Mouse (Mus musculus): Measurements from ENCODE around the gene 2210408I21Rik. TPM values are rescaled to one million over a fixed set of nuclear protein-coding genes. Genes with fewer than 3 reads are reported as not detected.
A peak's percentile ranks its signal among the peaks of the same experiment; 100 is the strongest.

Gene 2210408I21Rik
- polyA plus RNA-seq, 1 experiment from 2014 or later, result 13.5 TPM

GRCm38 (mm10) chr13:77408530-77408929 is 273.2 kb downstream of the 2210408I21Rik start:
- H3K4me3 ChIP-seq (replicated peaks; ENCODE audit: low read length), result no peak overlapping the region
- WGBS, result 81% methylated on average over 3 of the region's 3 CpGs
- no peak overlapping the region for H3K4me2 ChIP-seq (ENCODE audit: low read length)
- no peaks in the 10 kb centered on the region for H3K27me3 ChIP-seq (replicated peaks; ENCODE audit: control insufficient read depth, insufficient read depth, low read length)
- H3K36me3 ChIP-seq (ENCODE audit: control insufficient read depth, insufficient read depth), result no peaks in the 10 kb centered on the region
- no peaks in the 10 kb centered on the region for H3K4me1 ChIP-seq (replicated peaks; ENCODE audit: control insufficient read depth, insufficient read depth, low read length)
- H3K9ac ChIP-seq (replicated peaks; ENCODE audit: low read depth, low read length), result no peak overlapping the region
- no peaks in the 10 kb centered on the region for H3K9me3 ChIP-seq (ENCODE audit: control insufficient read depth, low read length)
- no peak overlapping the region for H3K27ac ChIP-seq (ENCODE audit: low read length)
- ATAC-seq, result no peak

DNA sequence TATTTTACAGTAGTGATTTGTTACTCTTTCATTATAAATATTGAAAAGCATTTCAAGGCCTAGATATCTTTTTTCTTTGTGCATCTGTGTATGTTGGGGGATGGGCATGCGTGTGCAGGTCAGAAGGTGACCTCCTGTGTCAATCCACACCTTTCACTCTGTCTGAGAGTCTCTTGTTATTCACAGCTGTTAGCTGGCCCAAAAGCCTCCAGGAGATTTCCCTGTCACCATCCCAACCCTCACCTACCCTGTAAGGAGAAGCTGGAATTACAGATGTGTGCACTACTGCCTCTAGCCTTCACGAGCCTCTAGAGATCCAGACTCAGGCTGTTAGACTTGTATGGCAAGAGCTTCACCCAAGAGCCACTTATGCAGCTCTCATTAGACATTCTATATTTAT is 274.5 kb downstream of the 2210408I21Rik start:
- H3K4me1 ChIP-seq (replicated peaks; ENCODE audit: control insufficient read depth, insufficient read depth, low read length), result no peaks in the 10 kb centered on the region
- no peaks in the 10 kb centered on the region for H3K36me3 ChIP-seq (ENCODE audit: control insufficient read depth, insufficient read depth)
- H3K4me3 ChIP-seq (replicated peaks; ENCODE audit: low read length), result no peak overlapping the region
- no peak overlapping the region for H3K27ac ChIP-seq (ENCODE audit: low read length)
- no peak overlapping the region for H3K4me2 ChIP-seq (ENCODE audit: low read length)
- no peak overlapping the region for H3K9ac ChIP-seq (replicated peaks; ENCODE audit: low read depth, low read length)
- H3K9me3 ChIP-seq (ENCODE audit: control insufficient read depth, low read length), result no peaks in the 10 kb centered on the region
- no peak for ATAC-seq
- no peaks in the 10 kb centered on the region for H3K27me3 ChIP-seq (replicated peaks; ENCODE audit: control insufficient read depth, insufficient read depth, low read length)
- WGBS, result 79% methylated on average over 2 of the region's 2 CpGs

- Histone ChIP-seq H3K27me3 (replicated peaks; ENCODE audit: control insufficient read depth, insufficient read depth, low read length) (no peaks in the 10 kb centered on the region), H3K4me3 (replicated peaks; ENCODE audit: low read length) (no peak overlapping the region), H3K9me3 (ENCODE audit: control insufficient read depth, low read length) (no peaks in the 10 kb centered on the region), H3K9ac (replicated peaks; ENCODE audit: low read depth, low read length) (no peak overlapping the region), H3K4me1 (replicated peaks; ENCODE audit: control insufficient read depth, insufficient read depth, low read length) (no peaks in the 10 kb centered on the region), H3K4me2 (ENCODE audit: low read length) (no peak overlapping the region), H3K36me3 (ENCODE audit: control insufficient read depth, insufficient read depth) (no peaks in the 10 kb centered on the region), H3K27ac (ENCODE audit: low read length) (no peak overlapping the region)
- WGBS, result 17% methylated on average over 2 of the region's 2 CpGs
- ATAC-seq, result no peak
These were observed 277.5 kb downstream of the 2210408I21Rik start for GRCm38 (mm10) chr13:77412829-77413228.

- 67% methylated on average over 5 of the region's 5 CpGs for WGBS
- no peak overlapping the region for H3K4me2 ChIP-seq (ENCODE audit: low read length)
- H3K4me1 ChIP-seq (replicated peaks; ENCODE audit: control insufficient read depth, insufficient read depth, low read length), result no peaks in the 10 kb centered on the region
- H3K4me3 ChIP-seq (replicated peaks; ENCODE audit: low read length), result no peak overlapping the region
- no peaks in the 10 kb centered on the region for H3K27me3 ChIP-seq (replicated peaks; ENCODE audit: control insufficient read depth, insufficient read depth, low read length)
- H3K9me3 ChIP-seq (ENCODE audit: control insufficient read depth, low read length), result 0 out of 2 replicates have a peak, but pooled peaks cover 2% of the 10 kb centered on the region
- ATAC-seq, result peak; percentile 52
- H3K27ac ChIP-seq (ENCODE audit: low read length), result no peak overlapping the region
- H3K9ac ChIP-seq (replicated peaks; ENCODE audit: low read depth, low read length), result no peak overlapping the region
- no peaks in the 10 kb centered on the region for H3K36me3 ChIP-seq (ENCODE audit: control insufficient read depth, insufficient read depth)
These were observed 314.7 kb downstream of the 2210408I21Rik start for GRCm38 (mm10) chr13:77450007-77450567.

GRCm38 (mm10) chr13:77470093-77470621 is 334.8 kb downstream of the 2210408I21Rik start:
- Histone ChIP-seq H3K9ac (replicated peaks; ENCODE audit: low read depth, low read length) (no peak overlapping the region), H3K4me3 (replicated peaks; ENCODE audit: low read length) (no peak overlapping the region), H3K27me3 (replicated peaks; ENCODE audit: control insufficient read depth, insufficient read depth, low read length) (no peaks in the 10 kb centered on the region), H3K9me3 (ENCODE audit: control insufficient read depth, low read length) (no peaks in the 10 kb centered on the region), H3K4me1 (replicated peaks; ENCODE audit: control insufficient read depth, insufficient read depth, low read length) (no peaks in the 10 kb centered on the region), H3K4me2 (ENCODE audit: low read length) (no peak overlapping the region), H3K27ac (ENCODE audit: low read length) (no peak overlapping the region), H3K36me3 (ENCODE audit: control insufficient read depth, insufficient read depth) (no peaks in the 10 kb centered on the region)
- peak; percentile 77 for ATAC-seq
- 59% methylated on average over 3 of the region's 3 CpGs for WGBS

- peak; percentile 55 for ATAC-seq
- 59% methylated on average over 4 of the region's 4 CpGs for WGBS
These were observed 341.1 kb downstream of the 2210408I21Rik start for GRCm38 (mm10) chr13:77476420-77476819.

GRCm38 (mm10) chr13:77478425-77479119 is 343.2 kb downstream of the 2210408I21Rik start:
- H3K36me3 ChIP-seq (ENCODE audit: control insufficient read depth, insufficient read depth), result no peaks in the 10 kb centered on the region
- peak; percentile 36; the same call in 1 of the 2 replicates for ATAC-seq
- H3K27me3 ChIP-seq (replicated peaks; ENCODE audit: control insufficient read depth, insufficient read depth, low read length), result no peaks in the 10 kb centered on the region
- H3K4me1 ChIP-seq (replicated peaks; ENCODE audit: control insufficient read depth, insufficient read depth, low read length), result peaks cover 7% of the 10 kb centered on the region; the same call in 1 of the 2 replicates
- H3K4me2 ChIP-seq (ENCODE audit: low read length), result no peak overlapping the region
- H3K4me3 ChIP-seq (replicated peaks; ENCODE audit: low read length), result no peak overlapping the region
- 16% methylated on average over 6 of the region's 6 CpGs for WGBS
- H3K27ac ChIP-seq (ENCODE audit: low read length), result no peak overlapping the region
- no peaks in the 10 kb centered on the region for H3K9me3 ChIP-seq (ENCODE audit: control insufficient read depth, low read length)
- H3K9ac ChIP-seq (replicated peaks; ENCODE audit: low read depth, low read length), result no peak overlapping the region

More at GRCm38 (mm10) chr13:77476420-77476819, 341.1 kb downstream of the 2210408I21Rik start:
- no peaks in the 10 kb centered on the region for H3K36me3 ChIP-seq (ENCODE audit: control insufficient read depth, insufficient read depth)
- H3K9ac ChIP-seq (replicated peaks; ENCODE audit: low read depth, low read length), result no peak overlapping the region
- no peak overlapping the region for H3K4me3 ChIP-seq (replicated peaks; ENCODE audit: low read length)
- no peaks in the 10 kb centered on the region for H3K27me3 ChIP-seq (replicated peaks; ENCODE audit: control insufficient read depth, insufficient read depth, low read length)
- no peak overlapping the region for H3K27ac ChIP-seq (ENCODE audit: low read length)
- no peak overlapping the region for H3K4me2 ChIP-seq (ENCODE audit: low read length)
- no peaks in the 10 kb centered on the region for H3K9me3 ChIP-seq (ENCODE audit: control insufficient read depth, low read length)
- peaks cover 7% of the 10 kb centered on the region; the same call in 1 of the 2 replicates for H3K4me1 ChIP-seq (replicated peaks; ENCODE audit: control insufficient read depth, insufficient read depth, low read length)

- Histone ChIP-seq H3K9ac (replicated peaks; ENCODE audit: low read depth, low read length) (no peak overlapping the region), H3K4me2 (ENCODE audit: low read length) (no peak overlapping the region), H3K27ac (ENCODE audit: low read length) (no peak overlapping the region), H3K4me3 (replicated peaks; ENCODE audit: low read length) (no peak overlapping the region), H3K4me1 (replicated peaks; ENCODE audit: control insufficient read depth, insufficient read depth, low read length) (peaks cover 9% of the 10 kb centered on the region), H3K9me3 (ENCODE audit: control insufficient read depth, low read length) (no peaks in the 10 kb centered on the region), H3K27me3 (replicated peaks; ENCODE audit: control insufficient read depth, insufficient read depth, low read length) (no peaks in the 10 kb centered on the region), H3K36me3 (ENCODE audit: control insufficient read depth, insufficient read depth) (no peaks in the 10 kb centered on the region)
- ATAC-seq, result peak; percentile 88
- 18% methylated on average over 3 of the region's 3 CpGs for WGBS
These were observed 354.8 kb downstream of the 2210408I21Rik start for GRCm38 (mm10) chr13:77489938-77490651.

- Histone ChIP-seq H3K4me1 (replicated peaks; ENCODE audit: control insufficient read depth, insufficient read depth, low read length) (no peaks in the 10 kb centered on the region), H3K4me3 (replicated peaks; ENCODE audit: low read length) (no peak overlapping the region), H3K9me3 (ENCODE audit: control insufficient read depth, low read length) (no peaks in the 10 kb centered on the region), H3K27me3 (replicated peaks; ENCODE audit: control insufficient read depth, insufficient read depth, low read length) (no peaks in the 10 kb centered on the region), H3K27ac (ENCODE audit: low read length) (no peak overlapping the region), H3K36me3 (ENCODE audit: control insufficient read depth, insufficient read depth) (no peaks in the 10 kb centered on the region), H3K4me2 (ENCODE audit: low read length) (no peak overlapping the region), H3K9ac (replicated peaks; ENCODE audit: low read depth, low read length) (no peak overlapping the region)
- WGBS, result 89% methylated on average over 1 of the region's 1 CpGs
- no peak for ATAC-seq
These were observed 378.7 kb downstream of the 2210408I21Rik start for GRCm38 (mm10) chr13:77514046-77514445.

All from forebrain, embryonic 16.5 days (tissue).